Mouse (Mus musculus) large intestine, adult 2 months (tissue): ENCODE results near the gene Antxrl. TPM values are rescaled to one million over a fixed set of nuclear protein-coding genes. Genes with fewer than 3 reads are reported as not detected.
A peak's percentile ranks its signal among the peaks of the same experiment; 100 is the strongest.

Experiments
- DNase-seq: peaks from one replicate; pipeline ENCODE4 v3.0.0-alpha.2; 2012; ENCODE audit warnings: low read depth, low spot score
- WGBS: fragments of 180-500 bp; shearing (Covaris S2); methylation state at CpG from one replicate; pipeline ENCODE4 v1.1.7; 2018; 5-methylcytosine and 5-hydroxymethylcytosine counted together
- polyA plus RNA-seq: library from polyadenylated mRNA; depleted of rRNA; stranded (reverse); fragments of >200 nt; gene quantifications from 2 replicates; pipeline ENCODE4 v1.2.3, GENCODE M21; 2012; rRNA removed

Antxrl gene
- polyA plus RNA-seq, 1 experiment: not detected

- no peak for DNase-seq
- WGBS: 74% methylated on average over 5 of the region's 5 CpGs
Measured at GRCm38 (mm10) chr14:34096161-34096560, 43.7 kb downstream of the Antxrl start.

GRCm38 (mm10) chr14:34102601-34103000 lies 50.1 kb downstream of the Antxrl start, which contains the start of gene A630023A22Rik:
Gene A630023A22Rik (minus strand): TSS chr14:34102754.
- no peak for DNase-seq
- WGBS: 40% methylated on average over 5 of the region's 5 CpGs

- 78% methylated on average over 3 of the region's 3 CpGs for WGBS
- DNase-seq: no peak
Measured at GRCm38 (mm10) chr14:34103855-34104254, 51.3 kb downstream of the Antxrl start.

GRCm38 (mm10) chr14:34104892-34105291 lies 52.4 kb downstream of the Antxrl start:
- 13% methylated on average over 8 of the region's 8 CpGs for WGBS
- peak; percentile 35 for DNase-seq

GRCm38 (mm10) chr14:34106389-34107062 lies 54.0 kb downstream of the Antxrl start:
- WGBS: 56% methylated on average over 12 of the region's 12 CpGs
- DNase-seq: no peak

- DNase-seq: no peak
- WGBS: 61% methylated on average over 4 of the region's 4 CpGs
Measured at GRCm38 (mm10) chr14:34107594-34107993, 55.1 kb downstream of the Antxrl start.

- 73% methylated on average over 4 of the region's 4 CpGs for WGBS
- DNase-seq: no peak
Measured at GRCm38 (mm10) chr14:34114311-34114710, 61.8 kb downstream of the Antxrl start.

GRCm38 (mm10) chr14:34119046-34119723 lies 66.7 kb downstream of the Antxrl start:
- DNase-seq: no peak
- WGBS: 64% methylated on average over 7 of the region's 7 CpGs

GRCm38 (mm10) chr14:34120016-34120910 lies 67.8 kb downstream of the Antxrl start:
- 67% methylated on average over 12 of the region's 12 CpGs for WGBS
- no peak for DNase-seq

GRCm38 (mm10) chr14:34120923-34121351 lies 68.4 kb downstream of the Antxrl start:
- WGBS: 90% methylated on average over 3 of the region's 3 CpGs
- no peak for DNase-seq

GRCm38 (mm10) chr14:34121691-34122090 lies 69.2 kb downstream of the Antxrl start:
- DNase-seq: no peak
- 93% methylated on average over 4 of the region's 4 CpGs for WGBS

Other genes starting within 250 kb of the Antxrl start
- gene Gdf10, start 129.1 kb upstream of the Antxrl start, polyA plus RNA-seq: 1.1 and 1.9 TPM in 2 replicates
- gene Gdf2, start 111.7 kb upstream of the Antxrl start, polyA plus RNA-seq: not detected in 2 replicates
- gene Rbp3, start 98.7 kb upstream of the Antxrl start, polyA plus RNA-seq: not detected in 2 replicates
- gene Zfp488, start 73.9 kb upstream of the Antxrl start, polyA plus RNA-seq: not detected in 2 replicates
- gene Gm30083, start 37.5 kb upstream of the Antxrl start, polyA plus RNA-seq: not detected in 2 replicates
- not detected in 2 replicates for gene Gm5460, start 35.9 kb upstream of the Antxrl start, polyA plus RNA-seq
- 0.49 and 0.69 TPM in 2 replicates for gene Anxa8, start 33.3 kb downstream of the Antxrl start, polyA plus RNA-seq
- gene A630023A22Rik, start 50.0 kb downstream of the Antxrl start, polyA plus RNA-seq: not detected in 2 replicates
- 0.47 and 1.1 TPM in 2 replicates for gene Npy4r, start 99.8 kb downstream of the Antxrl start, polyA plus RNA-seq
- 0.04 TPM in 2 replicates for gene Gprin2, start 148.9 kb downstream of the Antxrl start, polyA plus RNA-seq
- gene Syt15, start 166.9 kb downstream of the Antxrl start, polyA plus RNA-seq: 1.4 and 2.7 TPM in 2 replicates